Mouse (Mus musculus): ENCODE data around the gene Olfr1367. TPM values are rescaled to one million over a fixed set of nuclear protein-coding genes. Genes with fewer than 3 reads are reported as not detected.

Gene Olfr1367
- polyA plus RNA-seq, 1 experiment from 2014 or later = not detected

DNA sequence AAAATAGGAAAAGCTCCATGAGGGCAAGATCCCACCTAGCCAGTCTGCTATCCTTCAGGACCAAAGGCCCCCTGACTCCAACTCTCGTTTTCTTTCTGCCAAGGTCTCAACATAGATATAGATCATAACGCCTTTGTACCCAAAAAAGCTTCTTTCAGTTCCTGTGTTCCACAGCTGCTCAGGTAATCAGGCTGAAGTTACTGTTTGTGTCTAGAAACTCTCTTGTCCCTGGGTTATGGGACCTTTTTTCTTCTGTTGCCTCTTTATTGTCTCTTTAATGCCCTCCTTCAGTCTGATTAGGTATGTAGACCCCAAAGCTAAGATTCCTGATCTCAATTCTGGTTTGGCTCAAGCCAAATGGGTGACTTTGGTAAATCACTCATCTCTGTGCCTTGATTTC lies 50.8 kb downstream of the Olfr1367 start:
- peaks cover 49% of the 10 kb centered on the region for H3K36me3 ChIP-seq

More for the DNA sequence above, 50.8 kb downstream of the Olfr1367 start:
- Histone ChIP-seq H3K9ac (no peak overlapping the region), H3K4me2 (replicated peaks) (no peak overlapping the region), H3K4me1 (peaks cover 8% of the 10 kb centered on the region), H3K27ac (no peak overlapping the region), H3K27me3 (no peaks in the 10 kb centered on the region), H3K9me3 (no peaks in the 10 kb centered on the region), H3K4me3 (no peak overlapping the region)
- WGBS = 91% methylated on average over 2 of the region's 2 CpGs
- ATAC-seq (ENCODE audit: insufficient number of reproducible peaks, insufficient read depth, low FRiP score, low TSS enrichment) = no peak

Small RNA genes lying within 50 kb of the gene (microRNA-seq; reads per million reads assigned to microRNA genes)
- gene Mir6942 = not detected

Other genes with a start within 250 kb of the Olfr1367 start
- 0.04 TPM in 1 of 2 replicates, not detected in the other for gene Olfr1369-ps1, start 235.4 kb upstream of the Olfr1367 start, polyA plus RNA-seq (2016; fragmentation: Nextera tagmentation; extraction: Ambion mirVana)
- gene Olfr263, start 217.3 kb upstream of the Olfr1367 start, polyA plus RNA-seq (2016; fragmentation: Nextera tagmentation; extraction: Ambion mirVana) = not detected in 2 replicates
- gene Olfr1368, start 201.0 kb upstream of the Olfr1367 start, polyA plus RNA-seq (2016; fragmentation: Nextera tagmentation; extraction: Ambion mirVana) = not detected in 2 replicates
- gene Trim27, start 167.5 kb upstream of the Olfr1367 start, polyA plus RNA-seq (2016; fragmentation: Nextera tagmentation; extraction: Ambion mirVana) = 167 and 170 TPM in 2 replicates
- gene Gpx5, start 54.2 kb upstream of the Olfr1367 start, polyA plus RNA-seq (2016; fragmentation: Nextera tagmentation; extraction: Ambion mirVana) = not detected in 2 replicates
- 0.13 and 0.55 TPM in 2 replicates for gene Gpx6, start 34.8 kb upstream of the Olfr1367 start, polyA plus RNA-seq (2016; fragmentation: Nextera tagmentation; extraction: Ambion mirVana)
- 17.4 and 19.2 TPM in 2 replicates for gene Zscan12, start 15.9 kb downstream of the Olfr1367 start, polyA plus RNA-seq (2016; fragmentation: Nextera tagmentation; extraction: Ambion mirVana)
- 101 and 103 TPM in 2 replicates for gene Zkscan3, start 55.8 kb downstream of the Olfr1367 start, polyA plus RNA-seq (2016; fragmentation: Nextera tagmentation; extraction: Ambion mirVana)
- 3.3 and 4.2 TPM in 2 replicates for gene Pgbd1, start 94.1 kb downstream of the Olfr1367 start, polyA plus RNA-seq (2016; fragmentation: Nextera tagmentation; extraction: Ambion mirVana)
- gene Zscan26, start 106.8 kb downstream of the Olfr1367 start, polyA plus RNA-seq (2016; fragmentation: Nextera tagmentation; extraction: Ambion mirVana) = 30.5 and 34.4 TPM in 2 replicates
- gene Nkapl, start 121.6 kb downstream of the Olfr1367 start, polyA plus RNA-seq (2016; fragmentation: Nextera tagmentation; extraction: Ambion mirVana) = 2.6 and 3.1 TPM in 2 replicates
- 3.6 and 4.4 TPM in 2 replicates for gene Zkscan4, start 132.0 kb downstream of the Olfr1367 start, polyA plus RNA-seq (2016; fragmentation: Nextera tagmentation; extraction: Ambion mirVana)
- not detected in 2 replicates for gene Gm10065, start 132.5 kb downstream of the Olfr1367 start, polyA plus RNA-seq (2016; fragmentation: Nextera tagmentation; extraction: Ambion mirVana)
- gene AK157302, start 148.3 kb downstream of the Olfr1367 start, polyA plus RNA-seq (2016; fragmentation: Nextera tagmentation; extraction: Ambion mirVana) = 0.37 TPM in 1 of 2 replicates, not detected in the other
- gene Gm11273, start 154.5 kb downstream of the Olfr1367 start, polyA plus RNA-seq (2016; fragmentation: Nextera tagmentation; extraction: Ambion mirVana) = 2.3 and 2.9 TPM in 2 replicates
- 8.2 and 9.4 TPM in 2 replicates for gene Zkscan8, start 184.2 kb downstream of the Olfr1367 start, polyA plus RNA-seq (2016; fragmentation: Nextera tagmentation; extraction: Ambion mirVana)
- 0.19 and 0.40 TPM in 2 replicates for gene Olfr1366, start 195.9 kb downstream of the Olfr1367 start, polyA plus RNA-seq (2016; fragmentation: Nextera tagmentation; extraction: Ambion mirVana)
- gene Olfr1535, start 213.0 kb downstream of the Olfr1367 start, polyA plus RNA-seq (2016; fragmentation: Nextera tagmentation; extraction: Ambion mirVana) = 0.08 TPM in 1 of 2 replicates, not detected in the other
- not detected in 2 replicates for gene Olfr1364, start 234.8 kb downstream of the Olfr1367 start, polyA plus RNA-seq (2016; fragmentation: Nextera tagmentation; extraction: Ambion mirVana)

Data from embryonic facial prominence, embryonic 12.5 days (tissue).